Mouse (Mus musculus): ENCODE results near the gene Olfr54. TPM values are rescaled to one million over a fixed set of nuclear protein-coding genes. Genes with fewer than 3 reads are reported as not detected.
"Not testable (repeated sequence)": the region's sequence is repeated elsewhere in the genome, so short reads cannot be mapped to it uniquely, and the experiment has no call there.

Gene Olfr54
- polyA plus RNA-seq, 1 experiment: 0.01 TPM

- TF ChIP-seq TAL1 (IDR thresholded peaks at IDR 0.05; ENCODE audit: low read length): no peak
- TF ChIP-seq GATA1 (IDR thresholded peaks at IDR 0.05; ENCODE audit: low read length): no peak
Observed at GRCm38 (mm10) chr11:51030225-51030624, 16.2 kb downstream of the Olfr54 start.

GRCm38 (mm10) chr11:51032851-51033250 is 18.8 kb downstream of the Olfr54 start:
- Histone ChIP-seq H3K36me3 (ENCODE audit: control insufficient read depth) (no peaks in the 10 kb centered on the region), H3K27me3 (ENCODE audit: control insufficient read depth) (no peaks in the 10 kb centered on the region), H3K4me3 (replicated peaks) (no peak overlapping the region), H3K4me1 (ENCODE audit: control insufficient read depth) (no peaks in the 10 kb centered on the region), H3K9me3 (ENCODE audit: control insufficient read depth, low read length) (peaks cover 2% of the 10 kb centered on the region; the same call in 1 of the 2 replicates)
- TF ChIP-seq TAL1 (IDR thresholded peaks at IDR 0.05; ENCODE audit: low read length): no peak
- TF ChIP-seq GATA1 (IDR thresholded peaks at IDR 0.05; ENCODE audit: low read length): no peak

More at GRCm38 (mm10) chr11:51030225-51030624, 16.2 kb downstream of the Olfr54 start:
- H3K27me3 ChIP-seq (ENCODE audit: control insufficient read depth): no peaks in the 10 kb centered on the region
- no peaks in the 10 kb centered on the region for H3K9me3 ChIP-seq (ENCODE audit: control insufficient read depth, low read length)
- H3K4me1 ChIP-seq (ENCODE audit: control insufficient read depth): no peaks in the 10 kb centered on the region
- no peak overlapping the region for H3K4me3 ChIP-seq (replicated peaks)
- H3K36me3 ChIP-seq (ENCODE audit: control insufficient read depth): no peaks in the 10 kb centered on the region

GRCm38 (mm10) chr11:51034141-51034540 is 20.1 kb downstream of the Olfr54 start:
- H3K9me3 ChIP-seq (ENCODE audit: control insufficient read depth, low read length): not testable (repeated sequence)

GRCm38 (mm10) chr11:51035951-51036350 is 21.9 kb downstream of the Olfr54 start:
- Histone ChIP-seq H3K4me1 (ENCODE audit: control insufficient read depth) (no peaks in the 10 kb centered on the region), H3K27me3 (ENCODE audit: control insufficient read depth) (no peaks in the 10 kb centered on the region), H3K9me3 (ENCODE audit: control insufficient read depth, low read length) (peaks cover 2% of the 10 kb centered on the region; the same call in 1 of the 2 replicates), H3K36me3 (ENCODE audit: control insufficient read depth) (no peaks in the 10 kb centered on the region), H3K4me3 (replicated peaks) (no peak overlapping the region)
- no peak for TF ChIP-seq TAL1 (IDR thresholded peaks at IDR 0.05; ENCODE audit: low read length)
- TF ChIP-seq GATA1 (IDR thresholded peaks at IDR 0.05; ENCODE audit: low read length): no peak

More at GRCm38 (mm10) chr11:51034141-51034540, 20.1 kb downstream of the Olfr54 start:
- H3K27me3 ChIP-seq (ENCODE audit: control insufficient read depth); H3K4me3 ChIP-seq (replicated peaks); H3K36me3 ChIP-seq (ENCODE audit: control insufficient read depth); H3K4me1 ChIP-seq (ENCODE audit: control insufficient read depth): not testable (repeated sequence)

- H3K4me1 ChIP-seq (ENCODE audit: control insufficient read depth); H3K36me3 ChIP-seq (ENCODE audit: control insufficient read depth); H3K9me3 ChIP-seq (ENCODE audit: control insufficient read depth, low read length); H3K27me3 ChIP-seq (ENCODE audit: control insufficient read depth); H3K4me3 ChIP-seq (replicated peaks): not testable (repeated sequence)
Observed at GRCm38 (mm10) chr11:51044776-51045175, 30.7 kb downstream of the Olfr54 start.

- not testable (repeated sequence) for H3K4me3 ChIP-seq (replicated peaks); H3K9me3 ChIP-seq (ENCODE audit: control insufficient read depth, low read length); H3K27me3 ChIP-seq (ENCODE audit: control insufficient read depth); H3K36me3 ChIP-seq (ENCODE audit: control insufficient read depth); H3K4me1 ChIP-seq (ENCODE audit: control insufficient read depth)
Observed at GRCm38 (mm10) chr11:51047809-51048208, 33.8 kb downstream of the Olfr54 start, which contains the start of gene Olfr1375. Olfr1375 (plus strand) TSS chr11:51048109.

- Histone ChIP-seq H3K4me1 (ENCODE audit: control insufficient read depth) (no peaks in the 10 kb centered on the region), H3K27me3 (ENCODE audit: control insufficient read depth) (no peaks in the 10 kb centered on the region), H3K4me3 (replicated peaks) (no peak overlapping the region), H3K36me3 (ENCODE audit: control insufficient read depth) (no peaks in the 10 kb centered on the region), H3K9me3 (ENCODE audit: control insufficient read depth, low read length) (no peaks in the 10 kb centered on the region)
- TF ChIP-seq GATA1 (IDR thresholded peaks at IDR 0.05; ENCODE audit: low read length) (no peak), TAL1 (IDR thresholded peaks at IDR 0.05; ENCODE audit: low read length) (no peak)
Observed at GRCm38 (mm10) chr11:51051678-51052077, 37.6 kb downstream of the Olfr54 start.

GRCm38 (mm10) chr11:51053230-51053629 is 39.2 kb downstream of the Olfr54 start:
- no peak for TF ChIP-seq TAL1 (IDR thresholded peaks at IDR 0.05; ENCODE audit: low read length)
- no peak for TF ChIP-seq GATA1 (IDR thresholded peaks at IDR 0.05; ENCODE audit: low read length)
- Histone ChIP-seq H3K4me3 (replicated peaks) (no peak overlapping the region), H3K27me3 (ENCODE audit: control insufficient read depth) (no peaks in the 10 kb centered on the region), H3K9me3 (ENCODE audit: control insufficient read depth, low read length) (no peaks in the 10 kb centered on the region), H3K36me3 (ENCODE audit: control insufficient read depth) (no peaks in the 10 kb centered on the region), H3K4me1 (ENCODE audit: control insufficient read depth) (no peaks in the 10 kb centered on the region)

- H3K4me3 ChIP-seq (replicated peaks): peak within 1 kb of the TSS; percentile 67
- H3K27me3 ChIP-seq (ENCODE audit: control insufficient read depth): no peaks in the 10 kb centered on the region
- TF ChIP-seq TAL1 (IDR thresholded peaks at IDR 0.05; ENCODE audit: low read length) (no peak), GATA1 (IDR thresholded peaks at IDR 0.05; ENCODE audit: low read length) (no peak)
- no peaks in the 10 kb centered on the region for H3K9me3 ChIP-seq (ENCODE audit: control insufficient read depth, low read length)
- H3K4me1 ChIP-seq (ENCODE audit: control insufficient read depth): peaks cover 9% of the 10 kb centered on the region
- H3K36me3 ChIP-seq (ENCODE audit: control insufficient read depth): no peaks in the 10 kb centered on the region; the same call in 1 of the 2 replicates
Observed at GRCm38 (mm10) chr11:51059151-51059571, 45.1 kb downstream of the Olfr54 start, which contains the start of gene Zfp354a. Zfp354a (plus strand) TSS chr11:51059257.

- H3K4me1 ChIP-seq (ENCODE audit: control insufficient read depth): peaks cover 9% of the 10 kb centered on the region
- TF ChIP-seq GATA1 (IDR thresholded peaks at IDR 0.05; ENCODE audit: low read length) (no peak), TAL1 (IDR thresholded peaks at IDR 0.05; ENCODE audit: low read length) (no peak)
- H3K9me3 ChIP-seq (ENCODE audit: control insufficient read depth, low read length): no peaks in the 10 kb centered on the region
- H3K36me3 ChIP-seq (ENCODE audit: control insufficient read depth): no peaks in the 10 kb centered on the region; the same call in 1 of the 2 replicates
- H3K27me3 ChIP-seq (ENCODE audit: control insufficient read depth): no peaks in the 10 kb centered on the region
- peak overlapping the region; percentile 67 for H3K4me3 ChIP-seq (replicated peaks)
Observed at GRCm38 (mm10) chr11:51059640-51060039, 45.6 kb downstream of the Olfr54 start.

Data from erythroblast, embryonic 14.5 days (primary cell).